ENCODE assay signal across 8 mouse cellular contexts in genomic region chrX:142681616-142682141, GRCm38 (mm10). TPM values are rescaled to one million over a fixed set of nuclear protein-coding genes. Genes with fewer than 3 reads are reported as not detected.
A peak's percentile ranks its signal among the peaks of the same experiment; 100 is the strongest.
DNase-seq lines count a peak whose midpoint lies in the region; ATAC-seq and TF ChIP-seq lines count a peak whose summit lies in the region.

No protein-coding gene starts in this region.

- H3K4me3 ChIP-seq in spleen, adult 2 months (ENCODE audit: extremely low read depth, insufficient read depth, insufficient read length): peak overlapping the region; percentile 85
- H3K4me3 ChIP-seq in bone marrow macrophage, adult 2 months (ENCODE audit: insufficient read depth, low read length): peak overlapping the region; percentile 72
- H3K4me3 ChIP-seq in intestine, embryonic 16.5 days (ENCODE audit: low read length): peak overlapping the region; percentile 63
- H3K4me3 ChIP-seq in lung, embryonic 15.5 days: peak overlapping the region; percentile 61
- peak overlapping the region; percentile 56 for H3K4me3 ChIP-seq in neural tube, embryonic 15.5 days (replicated peaks)

- H3K27ac ChIP-seq in spleen, adult 2 months (ENCODE audit: insufficient read depth, low read length): peak overlapping the region; percentile 89
- peak overlapping the region; percentile 98 for H3K27ac ChIP-seq in bone marrow macrophage, adult 2 months (ENCODE audit: insufficient read depth, low read depth, low read length)
- peak overlapping the region; percentile 96 for H3K27ac ChIP-seq in intestine, embryonic 16.5 days (ENCODE audit: low read length)
- H3K27ac ChIP-seq in lung, embryonic 15.5 days: peak overlapping the region; percentile 98
- H3K27ac ChIP-seq in neural tube, embryonic 15.5 days (replicated peaks): peak overlapping the region; percentile 87

- no peaks in the 10 kb centered on the region for H3K9me3 ChIP-seq in intestine, embryonic 16.5 days (ENCODE audit: control insufficient read depth, low read length)
- H3K9me3 ChIP-seq in lung, embryonic 15.5 days: no peaks in the 10 kb centered on the region
- H3K9me3 ChIP-seq in neural tube, embryonic 15.5 days (replicated peaks): no peaks in the 10 kb centered on the region

- no peak for TF ChIP-seq CTCF in spleen, adult 2 months (IDR thresholded peaks at IDR 0.05; ENCODE audit: extremely low read depth, insufficient read depth, insufficient read length, insufficient replicate concordance)
- no peak for TF ChIP-seq CTCF in bone marrow macrophage, adult 2 months (IDR thresholded peaks at IDR 0.05; ENCODE audit: low read depth, low read length)

- H3K4me2 ChIP-seq in intestine, embryonic 16.5 days (ENCODE audit: low read depth, low read length): peak overlapping the region; percentile 77
- peak overlapping the region; percentile 73 for H3K4me2 ChIP-seq in lung, embryonic 15.5 days
- H3K4me2 ChIP-seq in neural tube, embryonic 15.5 days: peak overlapping the region; percentile 63

- no peaks in the 10 kb centered on the region for H3K27me3 ChIP-seq in spleen, adult 2 months (ENCODE audit: control insufficient read depth, insufficient read depth, low read length)
- no peaks in the 10 kb centered on the region for H3K27me3 ChIP-seq in intestine, embryonic 16.5 days (replicated peaks; ENCODE audit: control insufficient read depth, insufficient read depth, low read length)
- H3K27me3 ChIP-seq in lung, embryonic 15.5 days: no peaks in the 10 kb centered on the region
- H3K27me3 ChIP-seq in neural tube, embryonic 15.5 days (replicated peaks): peaks cover 4% of the 10 kb centered on the region; the same call in 1 of the 2 replicates

- DNase-seq in spleen, adult 2 months (ENCODE audit: low read depth in 1 of 2, low spot score in 2 of 2): peak in 1 of 2 experiments; percentile 41
- no peak for DNase-seq in spleen, adult 12 weeks (ENCODE audit: low spot score)
- DNase-seq in gastrocnemius, postnatal 10 days: peak; percentile 59
- no peak for DNase-seq in T-cell, adult 2 months (ENCODE audit: low spot score)

- 13% methylated on average over 3 of the region's 43 CpGs for WGBS in spleen, adult 2 months
- WGBS in intestine, embryonic 16.5 days: 12% methylated on average over 5 of the region's 43 CpGs
- WGBS in lung, embryonic 15.5 days: no CpG with 5 or more reads among the region's 43 CpGs
- 17% methylated on average over 10 of the region's 43 CpGs for WGBS in neural tube, embryonic 15.5 days

- no peaks in the 10 kb centered on the region; the same call in 1 of the 2 replicates for H3K4me1 ChIP-seq in spleen, adult 2 months (ENCODE audit: control insufficient read depth, insufficient read depth, insufficient read length)
- peaks cover 21% of the 10 kb centered on the region for H3K4me1 ChIP-seq in bone marrow macrophage, adult 2 months (ENCODE audit: control insufficient read depth, insufficient read depth, low read length)
- peaks cover 2% of the 10 kb centered on the region; the same call in 1 of the 2 replicates for H3K4me1 ChIP-seq in intestine, embryonic 16.5 days (ENCODE audit: control insufficient read depth, insufficient read depth, low read length)
- peaks cover 32% of the 10 kb centered on the region for H3K4me1 ChIP-seq in lung, embryonic 15.5 days
- H3K4me1 ChIP-seq in neural tube, embryonic 15.5 days: peaks cover 32% of the 10 kb centered on the region

- peak; percentile 91 for ATAC-seq in intestine, embryonic 16.5 days
- peak; percentile 88 for ATAC-seq in lung, embryonic 15.5 days (ENCODE audit: borderline replicate concordance, extremely low read depth, low FRiP score, low TSS enrichment)
- peak; percentile 66 for ATAC-seq in neural tube, embryonic 15.5 days (ENCODE audit: low FRiP score)

- no peaks in the 10 kb centered on the region for H3K36me3 ChIP-seq in spleen, adult 2 months (ENCODE audit: control insufficient read depth, insufficient read depth, low read length)
- H3K36me3 ChIP-seq in intestine, embryonic 16.5 days (ENCODE audit: control insufficient read depth, insufficient read depth, low read length): no peaks in the 10 kb centered on the region
- H3K36me3 ChIP-seq in lung, embryonic 15.5 days: no peaks in the 10 kb centered on the region
- no peaks in the 10 kb centered on the region for H3K36me3 ChIP-seq in neural tube, embryonic 15.5 days

- TF ChIP-seq POLR2A in spleen, adult 2 months (IDR thresholded peaks at IDR 0.05; ENCODE audit: low read depth, low read length): no peak
- TF ChIP-seq POLR2A in bone marrow macrophage, adult 2 months (IDR thresholded peaks at IDR 0.05; ENCODE audit: borderline replicate concordance, low read depth, low read length): no peak

- peak overlapping the region; percentile 78 for H3K9ac ChIP-seq in intestine, embryonic 16.5 days (ENCODE audit: low read depth, low read length)
- H3K9ac ChIP-seq in lung, embryonic 15.5 days: peak overlapping the region; percentile 60
- peak overlapping the region; percentile 54 for H3K9ac ChIP-seq in neural tube, embryonic 15.5 days (replicated peaks)

RNA-seq across cellular contexts. Expression of gene Tmem164, which starts 0.5 kb away (rescaled TPM):
- 13.4 and 14.3 TPM in 2 replicates for polyA plus RNA-seq in spleen, adult 2 months (2012; rRNA removed)
- 60.4 and 64.3 TPM in 2 replicates for polyA plus RNA-seq in bone marrow macrophage, adult 2 months (2012; ENCODE audit: insufficient read depth, insufficient read length, missing spikeins)
- 10 to 100 TPM in 1 of 2 experiments, 1 to 10 TPM in 1; 9.8 to 11.7 TPM for total RNA-seq in gastrocnemius, postnatal 10 days (2021)
- polyA plus RNA-seq in intestine, embryonic 16.5 days (2015; fragmentation: Nextera tagmentation; extraction: Ambion mirVana): 39.1 and 41.1 TPM in 2 replicates
- polyA plus RNA-seq in lung, embryonic 15.5 days (2015; fragmentation: Nextera tagmentation; extraction: Ambion mirVana): 51.3 and 53.5 TPM in 2 replicates
- polyA plus RNA-seq in neural tube, embryonic 15.5 days (2015; fragmentation: Nextera tagmentation; extraction: Ambion mirVana): 24.4 and 28.7 TPM in 2 replicates
